23 mouse cellular contexts compared by ENCODE assay signal in genomic region chr2:87480207-87480606, GRCm38 (mm10). TPM values are rescaled to one million over a fixed set of nuclear protein-coding genes. Genes with fewer than 3 reads are reported as not detected.
DNase-seq lines count a peak whose midpoint lies in the region; ATAC-seq and TF ChIP-seq lines count a peak whose summit lies in the region.
"Had no signal": no experiment of that assay in that cellular context is flagged by ENCODE, and none has a peak within 500 bp of the region (broad histone marks: within the 10 kb centered on the region; RNA-seq: fewer than 3 reads in every experiment).

No protein-coding gene starts in this region.

- H3K27ac ChIP-seq in kidney, adult 2 months (ENCODE audit: insufficient read depth, low read depth, low read length): no peak overlapping the region
- no peak overlapping the region for H3K27ac ChIP-seq in midbrain, postnatal 0 days (ENCODE audit: low read depth, low read length)
- H3K27ac ChIP-seq in midbrain, embryonic 15.5 days: no peak overlapping the region
- H3K27ac ChIP-seq in stomach, postnatal 0 days (replicated peaks): no peak overlapping the region
- H3K27ac ChIP-seq: gastrocnemius, adult 2 months; heart, embryonic 15.5 days; limb, embryonic 10.5 days; liver, embryonic 12.5 days had no signal

- no peak for TF ChIP-seq POLR2A in kidney, adult 2 months (IDR thresholded peaks at IDR 0.05; ENCODE audit: low read depth, low read length)

- H3K27me3 ChIP-seq in kidney, adult 2 months (replicated peaks; ENCODE audit: control insufficient read depth, insufficient read depth, low read length): no peaks in the 10 kb centered on the region
- H3K27me3 ChIP-seq in midbrain, postnatal 0 days (ENCODE audit: insufficient read depth, low read length): no peaks in the 10 kb centered on the region
- H3K27me3 ChIP-seq in midbrain, embryonic 15.5 days (replicated peaks): no peaks in the 10 kb centered on the region
- H3K27me3 ChIP-seq in stomach, postnatal 0 days (ENCODE audit: control insufficient read depth, insufficient read depth, low read length): no peaks in the 10 kb centered on the region
- H3K27me3 ChIP-seq: heart, embryonic 15.5 days; liver, embryonic 12.5 days; megakaryocyte, embryonic 14.5 days had no signal

- H3K4me3 ChIP-seq in kidney, adult 2 months (ENCODE audit: insufficient read depth, low read depth, low read length): no peak overlapping the region
- H3K4me3 ChIP-seq in midbrain, postnatal 0 days (ENCODE audit: low read depth, low read length): no peak overlapping the region
- no peak overlapping the region for H3K4me3 ChIP-seq in midbrain, embryonic 15.5 days
- H3K4me3 ChIP-seq in stomach, postnatal 0 days (ENCODE audit: low read depth, low read length): no peak overlapping the region
- H3K4me3 ChIP-seq: gastrocnemius, adult 2 months; heart, embryonic 15.5 days; limb, embryonic 10.5 days; liver, embryonic 12.5 days; megakaryocyte, embryonic 14.5 days had no signal

- no peak for ATAC-seq in midbrain, postnatal 0 days (ENCODE audit: low FRiP score)
- ATAC-seq in midbrain, embryonic 15.5 days (replicated peaks): no peak
- no peak for ATAC-seq in stomach, postnatal 0 days (ENCODE audit: low FRiP score, low TSS enrichment)
- ATAC-seq in granulocyte monocyte progenitor cell, adult 5-6 weeks (replicated peaks; ENCODE audit: poor library complexity, severe bottlenecking): no peak
- ATAC-seq: hindbrain, embryonic 16.5 days; liver, embryonic 12.5 days had no signal

- no peaks in the 10 kb centered on the region for H3K36me3 ChIP-seq in kidney, adult 2 months (ENCODE audit: control insufficient read depth, insufficient read depth, low read length)
- H3K36me3 ChIP-seq in midbrain, postnatal 0 days (ENCODE audit: insufficient read depth, low read length): no peaks in the 10 kb centered on the region
- no peaks in the 10 kb centered on the region for H3K36me3 ChIP-seq in midbrain, embryonic 15.5 days (replicated peaks)
- no peaks in the 10 kb centered on the region for H3K36me3 ChIP-seq in stomach, postnatal 0 days (ENCODE audit: control insufficient read depth, insufficient read depth, low read length)
- H3K36me3 ChIP-seq: G1E; heart, embryonic 15.5 days; limb, embryonic 10.5 days; liver, embryonic 12.5 days had no signal

- no peaks in the 10 kb centered on the region for H3K4me1 ChIP-seq in kidney, adult 2 months (ENCODE audit: control insufficient read depth, insufficient read depth, low read length)
- no peaks in the 10 kb centered on the region for H3K4me1 ChIP-seq in midbrain, postnatal 0 days (ENCODE audit: insufficient read depth, low read length)
- H3K4me1 ChIP-seq in midbrain, embryonic 15.5 days: no peaks in the 10 kb centered on the region
- no peaks in the 10 kb centered on the region for H3K4me1 ChIP-seq in stomach, postnatal 0 days (replicated peaks; ENCODE audit: control insufficient read depth, insufficient read depth)
- H3K4me1 ChIP-seq: heart, embryonic 15.5 days; limb, embryonic 10.5 days; liver, embryonic 12.5 days; megakaryocyte, embryonic 14.5 days had no signal

- no peak for DNase-seq in kidney, adult 2 months
- DNase-seq in kidney, postnatal 36 days: no peak
- DNase-seq in midbrain, postnatal 0 days (ENCODE audit: low spot score): peak; percentile 21
- peak; percentile 87 for DNase-seq in R1 (ENCODE audit: low read depth, low spot score)
- DNase-seq in stomach, postnatal 0 days (ENCODE audit: low spot score): no peak
- no peak for DNase-seq in cerebellum, postnatal 36 days
- DNase-seq: cerebellum, adult 9-10 months; gastrocnemius, adult 2 months; heart, postnatal 4 days; kidney, adult 18-20 months; lung, adult 2 months had no signal

- H3K9me3 ChIP-seq in midbrain, postnatal 0 days (ENCODE audit: low read length): no peaks in the 10 kb centered on the region
- no peaks in the 10 kb centered on the region for H3K9me3 ChIP-seq in midbrain, embryonic 15.5 days
- H3K9me3 ChIP-seq in stomach, postnatal 0 days (ENCODE audit: control insufficient read depth, low read length): no peaks in the 10 kb centered on the region
- H3K9me3 ChIP-seq: heart, embryonic 15.5 days; limb, embryonic 10.5 days; liver, embryonic 12.5 days had no signal

- peak; percentile 30; the same call in 1 of the 2 replicates for TF ChIP-seq CTCF in kidney, adult 2 months (conservative IDR thresholded peaks at IDR 0.05; ENCODE audit: insufficient read depth, insufficient read length, low read depth, low read length)
- peak; percentile 32 for TF ChIP-seq CTCF in midbrain, postnatal 0 days (IDR thresholded peaks at IDR 0.05)
- 0 out of 2 replicates have a peak, but pooled peaks have one; percentile 13 for TF ChIP-seq CTCF in stomach, postnatal 0 days (IDR thresholded peaks at IDR 0.05; ENCODE audit: low read depth)

- no peak for TF ChIP-seq EP300 in stomach, postnatal 0 days (optimal IDR thresholded peaks at IDR 0.05)

- no peak overlapping the region for H3K9ac ChIP-seq in midbrain, postnatal 0 days (replicated peaks; ENCODE audit: low read length, poor library complexity, severe bottlenecking)
- H3K9ac ChIP-seq in midbrain, embryonic 15.5 days: no peak overlapping the region
- no peak overlapping the region for H3K9ac ChIP-seq in stomach, postnatal 0 days (ENCODE audit: low read length)
- H3K9ac ChIP-seq: heart, embryonic 15.5 days; liver, embryonic 12.5 days had no signal

- no peak overlapping the region for H3K4me2 ChIP-seq in midbrain, postnatal 0 days (ENCODE audit: low read depth, low read length, poor library complexity, severe bottlenecking)
- no peak overlapping the region for H3K4me2 ChIP-seq in midbrain, embryonic 15.5 days
- no peak overlapping the region for H3K4me2 ChIP-seq in stomach, postnatal 0 days (replicated peaks; ENCODE audit: low read depth)
- H3K4me2 ChIP-seq: heart, embryonic 15.5 days; liver, embryonic 12.5 days had no signal

RNA-seq across cellular contexts. Expression of gene Pramel7, which starts 16.7 kb away (rescaled TPM):
- polyA plus RNA-seq in kidney, adult 2 months (2012; rRNA removed): not detected in 2 replicates
- total RNA-seq in midbrain, postnatal 0 days (2014; rRNA removed): not detected in 2 replicates
- polyA plus RNA-seq in midbrain, postnatal 0 days (2015; fragmentation: Nextera tagmentation; extraction: Ambion mirVana): not detected in 2 replicates
- not detected in 2 replicates for polyA plus RNA-seq in midbrain, embryonic 15.5 days (2015; fragmentation: Nextera tagmentation; extraction: Ambion mirVana)
- polyA plus RNA-seq in stomach, postnatal 0 days (2015; fragmentation: Nextera tagmentation; extraction: Ambion mirVana): not detected in 2 replicates
- total RNA-seq in granulocyte monocyte progenitor cell, adult 5-6 weeks (2014; fragmentation: Nextera tagmentation): not detected in 2 replicates
- total RNA-seq in granulocyte monocyte progenitor cell, adult 5-6 weeks (2017): not detected in 2 replicates
- total RNA-seq: G1E; gastrocnemius, adult 2 months; heart, postnatal 4 days had no signal
- polyA plus RNA-seq: C2C12; forebrain, embryonic 11.5 days; G1E; gonadal fat pad, adult 2 months; heart, embryonic 15.5 days; hindbrain, embryonic 16.5 days; large intestine, adult 2 months; limb, embryonic 10.5 days; liver, embryonic 12.5 days; lung, adult 2 months had no signal

RNA-seq across cellular contexts. Expression of gene Pramel6, which starts 26.2 kb away (rescaled TPM):
- polyA plus RNA-seq in kidney, adult 2 months (2012; rRNA removed): not detected in 2 replicates
- total RNA-seq in midbrain, postnatal 0 days (2014; rRNA removed): not detected in 2 replicates
- polyA plus RNA-seq in midbrain, postnatal 0 days (2015; fragmentation: Nextera tagmentation; extraction: Ambion mirVana): not detected in 2 replicates
- polyA plus RNA-seq in midbrain, embryonic 15.5 days (2015; fragmentation: Nextera tagmentation; extraction: Ambion mirVana): not detected in 2 replicates
- not detected in 2 replicates for polyA plus RNA-seq in stomach, postnatal 0 days (2015; fragmentation: Nextera tagmentation; extraction: Ambion mirVana)
- not detected in 2 replicates for total RNA-seq in granulocyte monocyte progenitor cell, adult 5-6 weeks (2014; fragmentation: Nextera tagmentation)
- not detected in 2 replicates for total RNA-seq in granulocyte monocyte progenitor cell, adult 5-6 weeks (2017)
- total RNA-seq: gastrocnemius, adult 2 months; heart, postnatal 4 days had no signal
- polyA plus RNA-seq: C2C12; forebrain, embryonic 11.5 days; G1E; gonadal fat pad, adult 2 months; heart, embryonic 15.5 days; hindbrain, embryonic 16.5 days; large intestine, adult 2 months; limb, embryonic 10.5 days; liver, embryonic 12.5 days; lung, adult 2 months had no signal

RNA-seq across cellular contexts. Expression of gene Olfr1126, which starts 26.4 kb away (rescaled TPM):
- not detected in 2 replicates for polyA plus RNA-seq in kidney, adult 2 months (2012; rRNA removed)
- total RNA-seq in midbrain, postnatal 0 days (2014; rRNA removed): not detected in 2 replicates
- polyA plus RNA-seq in midbrain, postnatal 0 days (2015; fragmentation: Nextera tagmentation; extraction: Ambion mirVana): not detected in 2 replicates
- polyA plus RNA-seq in midbrain, embryonic 15.5 days (2015; fragmentation: Nextera tagmentation; extraction: Ambion mirVana): not detected in 2 replicates
- polyA plus RNA-seq in stomach, postnatal 0 days (2015; fragmentation: Nextera tagmentation; extraction: Ambion mirVana): not detected in 2 replicates
- not detected in 2 replicates for total RNA-seq in granulocyte monocyte progenitor cell, adult 5-6 weeks (2014; fragmentation: Nextera tagmentation)
- total RNA-seq in granulocyte monocyte progenitor cell, adult 5-6 weeks (2017): not detected in 2 replicates
- total RNA-seq: gastrocnemius, adult 2 months; heart, postnatal 4 days had no signal
- polyA plus RNA-seq: C2C12; forebrain, embryonic 11.5 days; G1E; gonadal fat pad, adult 2 months; heart, embryonic 15.5 days; hindbrain, embryonic 16.5 days; large intestine, adult 2 months; limb, embryonic 10.5 days; liver, embryonic 12.5 days; lung, adult 2 months had no signal

RNA-seq across cellular contexts. Expression of gene Olfr1124, which starts 50.1 kb away (rescaled TPM):
- polyA plus RNA-seq in kidney, adult 2 months (2012; rRNA removed): not detected in 2 replicates
- not detected in 2 replicates for total RNA-seq in midbrain, postnatal 0 days (2014; rRNA removed)
- polyA plus RNA-seq in midbrain, postnatal 0 days (2015; fragmentation: Nextera tagmentation; extraction: Ambion mirVana): 0.10 TPM in 1 of 2 replicates, not detected in the other
- polyA plus RNA-seq in midbrain, embryonic 15.5 days (2015; fragmentation: Nextera tagmentation; extraction: Ambion mirVana): not detected in 2 replicates
- 0.05 TPM in 1 of 2 replicates, not detected in the other for polyA plus RNA-seq in stomach, postnatal 0 days (2015; fragmentation: Nextera tagmentation; extraction: Ambion mirVana)
- total RNA-seq in granulocyte monocyte progenitor cell, adult 5-6 weeks (2014; fragmentation: Nextera tagmentation): not detected in 2 replicates
- not detected in 2 replicates for total RNA-seq in granulocyte monocyte progenitor cell, adult 5-6 weeks (2017)
- total RNA-seq: gastrocnemius, adult 2 months; heart, postnatal 4 days had no signal
- polyA plus RNA-seq: C2C12; G1E; gonadal fat pad, adult 2 months; heart, embryonic 15.5 days; hindbrain, embryonic 16.5 days; large intestine, adult 2 months; lung, adult 2 months had no signal

RNA-seq across cellular contexts. Expression of gene Olfr153, which starts 51.4 kb away (rescaled TPM):
- not detected in 2 replicates for polyA plus RNA-seq in kidney, adult 2 months (2012; rRNA removed)
- 0.52 TPM in 1 of 2 replicates, not detected in the other for total RNA-seq in midbrain, postnatal 0 days (2014; rRNA removed)
- not detected in 2 replicates for polyA plus RNA-seq in midbrain, postnatal 0 days (2015; fragmentation: Nextera tagmentation; extraction: Ambion mirVana)
- polyA plus RNA-seq in midbrain, embryonic 15.5 days (2015; fragmentation: Nextera tagmentation; extraction: Ambion mirVana): not detected in 2 replicates
- polyA plus RNA-seq in stomach, postnatal 0 days (2015; fragmentation: Nextera tagmentation; extraction: Ambion mirVana): not detected in 2 replicates
- total RNA-seq in granulocyte monocyte progenitor cell, adult 5-6 weeks (2014; fragmentation: Nextera tagmentation): not detected in 2 replicates
- not detected in 2 replicates for total RNA-seq in granulocyte monocyte progenitor cell, adult 5-6 weeks (2017)
- total RNA-seq: gastrocnemius, adult 2 months; heart, postnatal 4 days had no signal
- polyA plus RNA-seq: C2C12; forebrain, embryonic 11.5 days; G1E; gonadal fat pad, adult 2 months; heart, embryonic 15.5 days; hindbrain, embryonic 16.5 days; large intestine, adult 2 months; limb, embryonic 10.5 days; liver, embryonic 12.5 days; lung, adult 2 months had no signal

Comparison
In these comparisons a context has a peak if more than half of its experiments do, and no peak if none do; other contexts are left out.
1. DNase-seq: peak in midbrain, postnatal 0 days (single experiment) and R1 (single experiment); none in kidney, adult 2 months (single experiment), kidney, postnatal 36 days (0 of 2), stomach, postnatal 0 days (single experiment) and cerebellum, postnatal 36 days (0 of 2).
2. Peak in every context shown above with its lines, with median percentiles within 50 percentile points of each other: CTCF ChIP-seq.